Comparison of ENCODE assay signal across 8 mouse cellular contexts in genomic region chr17:46393012-46393411, GRCm38 (mm10). TPM values are rescaled to one million over a fixed set of nuclear protein-coding genes. Genes with fewer than 3 reads are reported as not detected.
DNase-seq lines count a peak whose midpoint lies in the region; ATAC-seq and TF ChIP-seq lines count a peak whose summit lies in the region.
"Had no signal": no experiment of that assay in that cellular context is flagged by ENCODE, and none has a peak within 500 bp of the region (broad histone marks: within the 10 kb centered on the region; RNA-seq: fewer than 3 reads in every experiment).

No protein-coding gene starts in this region.

- no peaks in the 10 kb centered on the region for H3K27me3 ChIP-seq in intestine, embryonic 14.5 days (replicated peaks; ENCODE audit: control insufficient read depth, insufficient read depth, low read length)
- H3K27me3 ChIP-seq in intestine, embryonic 15.5 days (replicated peaks): no peaks in the 10 kb centered on the region
- H3K27me3 ChIP-seq in ES-Bruce4 (ENCODE audit: control insufficient read depth, insufficient read depth, low read length, poor library complexity, severe bottlenecking): no peaks in the 10 kb centered on the region
- H3K27me3 ChIP-seq in liver, embryonic 13.5 days: no peaks in the 10 kb centered on the region

- no peak for TF ChIP-seq EP300 in ES-Bruce4 (IDR thresholded peaks at IDR 0.05; ENCODE audit: insufficient read depth, low read depth, low read length)

- no peak overlapping the region for H3K4me2 ChIP-seq in intestine, embryonic 14.5 days (ENCODE audit: low read length)
- H3K4me2 ChIP-seq in intestine, embryonic 15.5 days (replicated peaks): no peak overlapping the region
- H3K4me2 ChIP-seq in liver, embryonic 13.5 days: no peak overlapping the region

- peak; percentile 44 for TF ChIP-seq CTCF in ES-Bruce4 (IDR thresholded peaks at IDR 0.05; ENCODE audit: low read depth, low read length)
- TF ChIP-seq CTCF in cortical plate, adult 2 months (IDR thresholded peaks at IDR 0.05; ENCODE audit: extremely low read depth, insufficient read depth, low read length): peak; percentile 79

- H3K9ac ChIP-seq in intestine, embryonic 14.5 days (ENCODE audit: low read length): no peak overlapping the region
- no peak overlapping the region for H3K9ac ChIP-seq in intestine, embryonic 15.5 days
- H3K9ac ChIP-seq in ES-Bruce4 (ENCODE audit: low read depth, poor library complexity, severe bottlenecking): no peak overlapping the region
- H3K9ac ChIP-seq in liver, embryonic 13.5 days: no peak overlapping the region

- H3K27ac ChIP-seq in intestine, embryonic 14.5 days (ENCODE audit: low read depth): no peak overlapping the region
- no peak overlapping the region for H3K27ac ChIP-seq in intestine, embryonic 15.5 days
- H3K27ac ChIP-seq in ES-Bruce4 (ENCODE audit: insufficient read depth, low read length): no peak overlapping the region
- H3K27ac ChIP-seq in cortical plate, adult 2 months (ENCODE audit: insufficient read depth, low read length): no peak overlapping the region
- no peak overlapping the region for H3K27ac ChIP-seq in liver, embryonic 13.5 days
- H3K27ac ChIP-seq: macrophage had no signal

- TF ChIP-seq POLR2A in ES-Bruce4 (IDR thresholded peaks at IDR 0.05; ENCODE audit: insufficient read depth, low read length): no peak
- TF ChIP-seq POLR2A in cortical plate, adult 2 months (IDR thresholded peaks at IDR 0.05; ENCODE audit: extremely low read depth, insufficient read depth, low read length): no peak

- no peak overlapping the region for H3K4me3 ChIP-seq in intestine, embryonic 14.5 days (ENCODE audit: low read depth, low read length)
- no peak overlapping the region for H3K4me3 ChIP-seq in intestine, embryonic 15.5 days (replicated peaks)
- no peak overlapping the region for H3K4me3 ChIP-seq in ES-Bruce4 (ENCODE audit: low read depth, low read length)
- H3K4me3 ChIP-seq in cortical plate, adult 2 months (ENCODE audit: insufficient read depth, low read length): no peak overlapping the region
- no peak overlapping the region for H3K4me3 ChIP-seq in liver, embryonic 13.5 days (replicated peaks)

- H3K4me1 ChIP-seq in intestine, embryonic 14.5 days (replicated peaks; ENCODE audit: control insufficient read depth, insufficient read depth, low read length): no peaks in the 10 kb centered on the region
- no peaks in the 10 kb centered on the region for H3K4me1 ChIP-seq in intestine, embryonic 15.5 days (replicated peaks)
- no peaks in the 10 kb centered on the region for H3K4me1 ChIP-seq in ES-Bruce4 (ENCODE audit: control insufficient read depth, insufficient read depth, low read length)
- H3K4me1 ChIP-seq in cortical plate, adult 2 months (ENCODE audit: control insufficient read depth, insufficient read depth, low read length): peaks cover 2% of the 10 kb centered on the region; the same call in 1 of the 2 replicates
- 0 out of 2 replicates have a peak, but pooled peaks cover 3% of the 10 kb centered on the region for H3K4me1 ChIP-seq in liver, embryonic 13.5 days (replicated peaks)

- no peaks in the 10 kb centered on the region for H3K9me3 ChIP-seq in intestine, embryonic 14.5 days (ENCODE audit: control insufficient read depth, low read length)
- no peaks in the 10 kb centered on the region for H3K9me3 ChIP-seq in intestine, embryonic 15.5 days
- H3K9me3 ChIP-seq in ES-Bruce4 (replicated peaks; ENCODE audit: control insufficient read depth, insufficient read depth, low read length, poor library complexity, severe bottlenecking): no peaks in the 10 kb centered on the region
- no peaks in the 10 kb centered on the region for H3K9me3 ChIP-seq in liver, embryonic 13.5 days (replicated peaks)

- DNase-seq in intestine, embryonic 14.5 days (ENCODE audit: low spot score): peak; percentile 58
- peak; percentile 64 to 74 for DNase-seq in B cell, adult 2 months
- peak; percentile 22 for DNase-seq in liver, embryonic 13.5 days
- DNase-seq in thymus, postnatal 0 days (ENCODE audit: low spot score): peak; percentile 55

- 47% methylated on average over 2 of the region's 2 CpGs for WGBS in intestine, embryonic 14.5 days
- WGBS in intestine, embryonic 15.5 days: 49% methylated on average over 2 of the region's 2 CpGs
- WGBS in liver, embryonic 13.5 days (ENCODE audit: insufficient replicate concordance): 49% methylated on average over 2 of the region's 2 CpGs

- ATAC-seq in intestine, embryonic 14.5 days (replicated peaks; ENCODE audit: low FRiP score, low TSS enrichment, low read depth): no peak
- no peak for ATAC-seq in intestine, embryonic 15.5 days
- no peak for ATAC-seq in liver, embryonic 13.5 days (ENCODE audit: low read depth)

- H3K36me3 ChIP-seq in intestine, embryonic 14.5 days (ENCODE audit: control insufficient read depth, insufficient read depth, low read length): peaks cover 55% of the 10 kb centered on the region
- 0 out of 2 replicates have a peak, but pooled peaks cover 6% of the 10 kb centered on the region for H3K36me3 ChIP-seq in intestine, embryonic 15.5 days
- peaks cover 10% of the 10 kb centered on the region for H3K36me3 ChIP-seq in ES-Bruce4 (ENCODE audit: control insufficient read depth, insufficient read depth, low read length, poor library complexity, severe bottlenecking)
- peaks cover 26% of the 10 kb centered on the region; the same call in 1 of the 2 replicates for H3K36me3 ChIP-seq in liver, embryonic 13.5 days

RNA-seq across cellular contexts. Expression of gene Zfp318, which starts 9.5 kb away (rescaled TPM):
- 8.5 and 14.6 TPM in 2 replicates for polyA plus RNA-seq in intestine, embryonic 14.5 days (2014; fragmentation: Nextera tagmentation; extraction: Ambion mirVana)
- 6.6 and 7.1 TPM in 2 replicates for polyA plus RNA-seq in intestine, embryonic 15.5 days (2015; fragmentation: Nextera tagmentation; extraction: Ambion mirVana)
- polyA plus RNA-seq in ES-Bruce4 (2011; ENCODE audit: insufficient read depth, insufficient read length, low read depth, missing spikeins): 55.0 and 62.7 TPM in 2 replicates
- 29.4 and 29.6 TPM in 2 replicates for polyA plus RNA-seq in cortical plate, adult 2 months (2012; rRNA removed)
- polyA plus RNA-seq in liver, embryonic 13.5 days (2015; fragmentation: Nextera tagmentation; extraction: Ambion mirVana): 1.2 and 1.4 TPM in 2 replicates
- 5.4 and 5.6 TPM in 2 replicates for polyA plus RNA-seq in thymus, postnatal 0 days (2015; fragmentation: Nextera tagmentation; extraction: Ambion mirVana)

RNA-seq across cellular contexts. Expression of gene Crip3, which starts 35.7 kb away (rescaled TPM):
- polyA plus RNA-seq in intestine, embryonic 14.5 days (2014; fragmentation: Nextera tagmentation; extraction: Ambion mirVana): 0.57 and 0.67 TPM in 2 replicates
- 0.92 TPM in 1 of 2 replicates, not detected in the other for polyA plus RNA-seq in intestine, embryonic 15.5 days (2015; fragmentation: Nextera tagmentation; extraction: Ambion mirVana)
- 1.3 TPM in 1 of 2 replicates, not detected in the other for polyA plus RNA-seq in ES-Bruce4 (2011; ENCODE audit: insufficient read depth, insufficient read length, low read depth, missing spikeins)
- polyA plus RNA-seq in cortical plate, adult 2 months (2012; rRNA removed): 10.2 and 12.0 TPM in 2 replicates
- not detected in 2 replicates for polyA plus RNA-seq in liver, embryonic 13.5 days (2015; fragmentation: Nextera tagmentation; extraction: Ambion mirVana)
- 294 and 308 TPM in 2 replicates for polyA plus RNA-seq in thymus, postnatal 0 days (2015; fragmentation: Nextera tagmentation; extraction: Ambion mirVana)
- polyA plus RNA-seq: macrophage had no signal

RNA-seq across cellular contexts. Expression of gene Slc22a7, which starts 45.2 kb away (rescaled TPM):
- polyA plus RNA-seq in intestine, embryonic 14.5 days (2014; fragmentation: Nextera tagmentation; extraction: Ambion mirVana): not detected in 2 replicates
- polyA plus RNA-seq in intestine, embryonic 15.5 days (2015; fragmentation: Nextera tagmentation; extraction: Ambion mirVana): not detected in 2 replicates
- 6.0 and 6.1 TPM in 2 replicates for polyA plus RNA-seq in ES-Bruce4 (2011; ENCODE audit: insufficient read depth, insufficient read length, low read depth, missing spikeins)
- polyA plus RNA-seq in cortical plate, adult 2 months (2012; rRNA removed): 0.25 and 0.27 TPM in 2 replicates
- not detected in 2 replicates for polyA plus RNA-seq in liver, embryonic 13.5 days (2015; fragmentation: Nextera tagmentation; extraction: Ambion mirVana)
- polyA plus RNA-seq in thymus, postnatal 0 days (2015; fragmentation: Nextera tagmentation; extraction: Ambion mirVana): 6.4 and 9.4 TPM in 2 replicates
- polyA plus RNA-seq: macrophage had no signal

Comparison
In these comparisons a context has a peak if more than half of its experiments do, and no peak if none do; other contexts are left out.
1. RNA of gene Crip3, which starts 35.7 kb away (polyA plus RNA-seq): 294 to 308 TPM in thymus, postnatal 0 days; 10.2 to 12.0 TPM in cortical plate, adult 2 months, 1.3 TPM in ES-Bruce4, 0.92 TPM in intestine, embryonic 15.5 days, 0.57 to 0.67 TPM in intestine, embryonic 14.5 days and not detected in liver, embryonic 13.5 days; every median in the first group is over 10 times any median in the second.
2. Peak in every context shown above with its lines, with median percentiles within 50 percentile points of each other: DNase-seq.